Mouse (Mus musculus): ENCODE results near the gene Srebf1.

The Srebf1 gene

DNA sequence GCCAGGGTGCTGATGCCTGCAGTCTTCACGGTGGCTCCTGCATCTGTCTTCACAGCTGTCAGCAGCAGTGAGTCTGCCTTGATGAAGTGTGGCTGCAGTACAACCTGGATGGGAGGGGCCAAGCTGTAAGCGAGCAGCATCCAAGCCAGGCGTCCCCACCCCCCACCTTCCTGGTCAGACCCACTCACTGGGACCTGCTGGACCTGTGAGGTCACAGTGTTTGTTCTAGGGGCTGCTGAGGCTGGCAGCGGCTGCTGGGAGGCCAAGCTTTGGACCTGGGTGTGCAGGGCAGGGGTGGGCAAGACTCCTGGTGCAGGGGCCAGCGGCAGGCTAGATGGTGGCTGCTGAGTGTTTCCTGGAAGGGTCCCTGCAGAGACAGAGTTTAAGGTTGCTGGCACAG lies 16.2 kb downstream of the Srebf1 start:
- DNase-seq (ENCODE audit: low spot score in 2 of 2), result no peak

- DNase-seq (ENCODE audit: low spot score in 2 of 2), result no peak
Observed at GRCm38 (mm10) chr11:60205026-60205425, 17.4 kb downstream of the Srebf1 start.

GRCm38 (mm10) chr11:60202710-60203638 lies 19.4 kb downstream of the Srebf1 start:
- no peak for DNase-seq (ENCODE audit: low spot score in 2 of 2)

DNA sequence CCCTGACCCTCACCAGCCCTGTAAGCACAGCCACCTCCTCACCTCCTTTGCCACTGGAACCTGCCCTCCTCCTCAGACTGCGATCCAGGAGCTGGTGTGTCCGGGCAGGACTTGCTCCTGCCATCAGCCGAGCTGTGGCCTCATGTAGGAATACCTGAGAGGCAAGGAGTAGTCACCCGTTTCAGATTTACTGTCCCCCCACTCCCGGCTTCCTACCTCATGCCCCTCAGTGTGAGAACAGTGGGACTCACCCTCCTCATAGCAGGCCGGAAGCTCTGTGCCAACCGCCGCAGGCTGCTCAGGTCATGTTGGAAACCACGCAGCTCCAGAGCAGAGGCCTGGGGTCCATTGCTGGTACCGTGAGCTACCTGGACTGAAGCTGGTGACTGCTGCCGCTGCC lies 22.0 kb downstream of the Srebf1 start:
- no peak for DNase-seq (ENCODE audit: low spot score in 2 of 2)

GRCm38 (mm10) chr11:60199702-60200184 lies 22.6 kb downstream of the Srebf1 start:
- DNase-seq (ENCODE audit: low spot score in 2 of 2), result peak; percentile 87 to 95

DNA sequence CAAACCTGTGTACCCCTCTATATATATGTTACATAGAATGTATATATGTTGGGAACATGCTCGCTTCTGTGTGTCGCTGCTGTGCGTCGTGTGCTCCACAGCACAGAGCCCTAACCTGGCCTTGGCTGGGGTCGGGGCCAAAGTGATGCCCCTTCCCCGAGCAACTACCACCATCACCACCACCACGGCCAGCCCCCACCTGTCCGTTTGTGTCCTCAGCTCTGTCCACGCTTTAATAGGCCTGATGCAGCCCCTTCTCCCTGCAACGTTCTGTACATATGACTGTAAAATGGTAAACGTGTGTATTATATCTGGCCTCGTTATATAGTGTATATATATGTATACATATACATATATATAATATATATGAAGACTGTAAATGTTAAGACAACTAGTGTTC lies 23.7 kb downstream of the Srebf1 start:
- DNase-seq (ENCODE audit: low spot score in 2 of 2), result no peak

GRCm38 (mm10) chr11:60197998-60198619 lies 24.3 kb downstream of the Srebf1 start:
- DNase-seq (ENCODE audit: low spot score in 2 of 2), result no peak

- DNase-seq (ENCODE audit: low spot score in 2 of 2), result no peak
Observed at GRCm38 (mm10) chr11:60196344-60196743, 26.0 kb downstream of the Srebf1 start.

- no peak for DNase-seq (ENCODE audit: low spot score in 2 of 2)
Observed at GRCm38 (mm10) chr11:60195108-60195507, 27.3 kb downstream of the Srebf1 start.

DNA sequence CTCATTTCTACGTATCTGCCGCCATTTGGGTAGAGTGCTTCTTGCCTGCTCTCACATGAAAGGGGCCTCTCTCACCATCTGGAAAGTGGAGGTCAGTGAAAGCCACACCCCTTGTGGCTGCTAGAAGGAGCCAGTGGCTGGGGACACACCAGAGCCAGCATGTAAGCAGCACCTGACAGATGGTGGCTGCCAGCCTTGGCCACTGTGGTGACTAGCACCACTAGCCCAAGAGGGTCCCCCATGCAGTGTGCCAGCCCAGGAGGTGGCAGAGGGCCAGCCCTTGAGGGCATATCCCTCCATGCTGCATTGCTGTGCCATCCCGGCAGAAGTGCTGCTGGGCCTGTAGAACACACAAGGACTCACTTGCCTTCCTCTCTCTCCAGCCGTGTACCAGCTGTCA lies 28.8 kb downstream of the Srebf1 start:
- DNase-seq (ENCODE audit: low spot score in 2 of 2), result no peak

- DNase-seq (ENCODE audit: low spot score in 2 of 2), result no peak
Observed at GRCm38 (mm10) chr11:60192534-60192933, 29.8 kb downstream of the Srebf1 start.

DNA sequence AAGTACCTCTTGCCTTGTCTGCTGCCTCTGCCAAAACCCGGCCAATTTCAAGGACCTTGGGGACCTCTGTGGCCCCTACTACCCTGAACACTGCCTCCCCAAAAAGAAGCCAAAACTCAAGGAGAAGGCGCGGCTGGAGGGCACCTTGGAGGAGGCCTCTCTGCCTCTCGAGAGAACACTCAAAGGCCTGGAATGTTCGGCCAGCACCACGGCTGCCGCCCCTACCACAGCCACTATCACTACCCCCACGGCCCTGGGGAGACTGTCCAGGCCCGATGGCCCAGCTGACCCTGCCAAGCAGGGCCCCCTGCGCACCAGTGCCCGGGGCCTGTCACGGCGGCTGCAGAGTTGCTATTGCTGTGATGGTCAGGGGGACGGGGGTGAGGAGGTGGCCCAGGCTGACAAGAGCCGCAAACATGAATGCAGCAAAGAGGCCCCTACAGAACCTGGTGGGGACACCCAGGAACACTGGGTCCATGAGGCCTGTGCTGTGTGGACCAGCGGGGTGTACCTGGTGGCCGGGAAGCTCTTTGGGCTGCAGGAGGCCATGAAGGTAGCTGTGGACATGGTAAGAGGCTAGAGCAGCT lies 32.2 kb downstream of the Srebf1 start:
- DNase-seq (ENCODE audit: low spot score in 2 of 2), result no peak

- no peak for DNase-seq (ENCODE audit: low spot score in 2 of 2)
Observed at GRCm38 (mm10) chr11:60189501-60190040, 32.8 kb downstream of the Srebf1 start.

DNA sequence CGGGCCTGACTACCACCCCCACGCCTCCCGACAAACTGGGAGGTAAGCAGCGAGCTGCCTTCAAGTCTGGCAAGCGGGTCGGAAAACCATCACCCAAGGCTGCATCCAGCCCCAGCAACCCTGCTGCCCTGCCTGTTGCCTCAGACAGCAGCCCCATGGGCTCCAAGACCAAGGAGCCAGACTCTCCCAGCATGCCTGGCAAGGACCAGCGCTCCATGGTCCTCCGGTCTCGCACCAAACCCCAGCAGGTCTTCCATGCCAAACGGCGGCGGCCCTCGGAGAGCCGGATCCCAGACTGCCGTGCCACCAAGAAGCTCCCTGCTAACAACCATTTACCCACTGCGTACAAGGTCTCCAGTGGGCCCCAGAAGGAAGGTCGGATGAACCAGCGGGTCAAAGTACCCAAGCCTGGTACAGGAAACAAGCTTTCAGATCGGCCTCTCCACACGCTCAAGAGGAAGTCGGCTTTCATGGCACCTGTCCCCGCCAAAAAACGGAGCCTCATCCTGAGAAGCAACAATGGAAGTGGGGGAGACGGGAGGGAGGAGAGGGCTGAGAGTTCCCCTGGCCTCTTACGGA lies 34.0 kb downstream of the Srebf1 start:
- DNase-seq (ENCODE audit: low spot score in 2 of 2), result no peak

DNA sequence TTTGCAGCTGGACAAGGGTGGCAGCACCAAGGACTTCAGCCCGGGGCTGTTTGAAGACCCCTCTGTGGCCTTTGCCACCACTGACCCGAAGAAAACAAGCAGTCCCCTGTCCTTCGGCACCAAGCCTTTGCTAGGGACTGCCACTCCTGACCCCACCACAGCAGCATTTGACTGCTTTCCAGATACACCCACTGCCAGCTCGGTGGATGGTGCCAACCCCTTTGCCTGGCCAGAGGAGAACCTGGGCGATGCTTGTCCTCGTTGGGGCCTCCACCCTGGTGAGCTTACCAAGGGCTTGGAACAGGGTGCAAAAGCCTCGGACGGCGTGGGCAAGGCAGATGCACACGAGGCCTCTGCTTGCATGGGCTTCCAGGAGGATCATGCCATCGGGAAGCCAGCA lies 35.3 kb downstream of the Srebf1 start:
- no peak for DNase-seq (ENCODE audit: low spot score in 2 of 2)

- DNase-seq (ENCODE audit: low spot score in 2 of 2), result no peak
Observed at GRCm38 (mm10) chr11:60185396-60186231, 36.8 kb downstream of the Srebf1 start.

DNA sequence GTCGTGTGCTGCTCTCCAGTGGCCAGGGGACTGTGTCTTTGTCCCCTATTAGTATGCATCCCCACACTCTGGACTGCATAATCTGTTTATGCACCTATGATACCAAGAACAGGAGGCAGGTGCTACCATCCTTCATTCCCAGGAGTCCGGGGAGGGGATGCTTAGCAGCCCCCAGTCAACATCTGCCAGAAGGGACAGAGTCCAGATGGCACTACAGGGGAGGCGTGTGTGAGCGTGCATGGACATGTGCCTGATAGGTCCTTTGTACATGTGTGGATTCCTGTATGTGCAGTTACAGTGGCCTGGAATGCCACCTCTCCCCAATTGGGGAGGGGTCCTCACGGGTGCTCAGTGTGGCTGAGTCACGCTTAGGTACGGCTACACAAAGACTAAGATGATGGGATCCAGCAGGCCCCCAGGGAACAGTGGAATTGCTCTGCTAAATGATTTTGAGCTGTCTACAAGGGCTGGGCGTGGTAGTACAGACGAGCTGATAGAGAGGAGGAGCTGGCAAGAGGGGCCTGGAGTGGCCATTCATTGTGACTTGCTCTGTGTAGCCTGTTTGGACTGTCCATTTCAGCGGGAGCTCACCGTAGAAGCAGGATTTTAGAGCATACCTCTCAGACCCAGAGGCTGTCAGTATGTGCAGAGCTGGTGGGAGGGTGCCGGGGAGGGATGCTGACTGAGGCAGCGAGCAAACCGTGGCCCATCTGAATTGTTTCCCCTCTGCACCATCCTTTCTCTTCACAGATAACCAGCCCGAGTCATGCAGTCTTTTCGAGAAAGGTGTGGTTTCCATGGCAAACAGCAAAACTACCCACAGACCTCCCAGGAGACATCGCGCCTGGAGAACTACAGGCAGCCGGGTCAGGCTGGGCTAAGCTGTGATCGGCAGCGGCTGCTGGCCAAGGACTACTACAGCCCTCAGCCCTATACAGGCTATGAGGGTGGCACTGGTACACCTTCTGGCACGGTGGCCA lies 37.7 kb downstream of the Srebf1 start:
- DNase-seq (ENCODE audit: low spot score in 2 of 2), result no peak

DNA sequence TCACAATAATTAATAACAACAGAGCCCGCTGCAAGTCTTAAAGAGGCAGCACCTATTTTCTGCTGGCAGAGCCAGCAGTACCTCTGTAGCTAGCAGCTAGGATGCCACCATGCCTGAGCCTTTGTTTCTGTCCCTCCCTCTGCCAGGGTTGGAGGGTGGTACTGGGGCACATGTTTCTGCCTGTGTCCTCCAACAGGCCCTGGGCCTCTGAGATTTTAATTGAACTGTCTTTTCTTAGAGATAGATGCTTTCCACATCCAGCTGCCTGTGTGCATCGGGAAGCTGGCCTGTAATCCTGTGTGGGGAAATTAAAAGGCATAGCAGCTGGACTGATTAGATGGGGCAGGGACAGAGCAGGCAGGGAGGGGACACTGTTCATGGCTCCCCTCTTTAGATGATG lies 39.6 kb downstream of the Srebf1 start:
- no peak for DNase-seq (ENCODE audit: low spot score in 2 of 2)

- DNase-seq (ENCODE audit: low spot score in 2 of 2), result no peak
Observed at GRCm38 (mm10) chr11:60182116-60182670, 40.2 kb downstream of the Srebf1 start.

DNA sequence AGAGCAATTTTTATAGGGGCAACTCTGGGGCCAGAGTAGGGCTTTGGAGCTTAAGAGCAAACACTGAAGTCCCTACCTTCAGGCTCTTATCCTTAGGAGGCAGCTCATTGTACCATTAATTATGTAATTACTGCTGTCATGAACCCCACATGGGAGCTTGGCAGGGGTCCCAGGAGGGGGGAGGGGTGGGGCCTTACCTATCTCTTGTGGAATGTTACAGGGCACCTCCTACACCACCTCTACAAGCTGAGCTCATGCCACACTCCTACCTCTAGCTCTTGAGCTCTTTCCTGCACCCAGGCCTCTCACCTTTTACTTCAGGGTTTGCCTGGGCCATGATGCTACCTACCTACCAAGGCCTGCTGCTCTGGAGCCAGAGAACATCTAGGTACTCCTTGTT lies 43.9 kb downstream of the Srebf1 start:
- DNase-seq (ENCODE audit: low spot score in 2 of 2), result no peak

Measured in frontal cortex, postnatal 14 days (tissue).